Mouse (Mus musculus) gastrocnemius, postnatal 4 days (tissue): ENCODE data around the gene Impg1. TPM values are rescaled to one million over a fixed set of nuclear protein-coding genes. Genes with fewer than 3 reads are reported as not detected.
"Not testable (repeated sequence)": the region's sequence is repeated elsewhere in the genome, so short reads cannot be mapped to it uniquely, and the experiment has no call there.

Experiments used
- DNase-seq, 2 experiments: peaks; one replicate each; pipeline ENCODE4 v3.0.0; 2021 to 2022; ENCODE audit warnings: low spot score in 2 of 2, mixed read lengths in 2 of 2
- total RNA-seq, 2 experiments: library from RNA; stranded (reverse); gene quantifications; 2 replicates each; pipeline ENCODE4 v1.2.3; 2021

The Impg1 gene
- total RNA-seq, 2 experiments from 2014 or later: 0.12 to 0.13 TPM

DNA sequence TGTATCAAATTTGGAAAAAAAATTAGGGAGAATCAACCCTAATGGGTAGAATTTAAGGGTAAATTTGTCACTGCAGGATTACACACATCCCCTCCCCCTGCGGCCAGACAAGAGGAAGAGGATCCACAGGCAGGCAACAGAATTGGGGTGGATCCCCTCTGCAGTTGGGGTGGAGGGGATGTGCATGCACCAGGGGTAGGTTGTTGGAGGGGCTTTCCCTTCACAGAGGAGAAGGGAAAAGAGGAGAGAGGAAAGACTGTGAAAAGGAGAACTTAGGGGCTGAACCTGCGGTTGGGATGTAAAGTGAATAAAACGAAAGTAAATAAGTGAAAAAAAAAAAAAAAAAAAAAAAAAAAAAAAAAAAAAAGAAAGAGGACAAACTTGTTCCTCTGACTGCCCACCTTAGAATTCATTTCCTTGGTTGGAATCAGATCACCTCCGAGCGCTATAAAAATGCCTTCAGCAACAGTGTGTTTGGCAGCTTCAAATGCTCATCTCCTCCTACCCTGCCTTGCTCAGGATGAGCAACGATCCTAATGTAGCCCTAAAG, 120.8 kb downstream of the Impg1 start:
- DNase-seq: no peak

DNA sequence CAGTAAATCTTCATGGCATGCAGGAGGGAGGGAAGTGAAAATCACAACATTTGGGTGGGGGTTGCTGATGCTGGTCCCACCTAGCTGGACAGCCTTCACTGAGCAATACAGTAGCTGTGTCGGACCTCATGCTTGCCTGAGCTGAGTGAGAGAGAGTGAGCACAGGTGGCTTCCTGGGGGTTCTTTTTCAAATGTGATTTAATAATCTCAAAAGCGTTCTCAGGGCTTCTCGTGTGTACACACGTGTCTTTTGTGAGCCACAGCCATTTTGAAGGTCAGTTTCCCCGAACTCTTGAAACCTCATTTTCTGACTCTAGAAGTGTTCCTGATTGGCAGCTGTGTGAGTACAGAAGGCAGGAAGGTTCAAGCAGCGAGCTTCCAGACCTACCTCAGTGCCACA, 122.8 kb downstream of the Impg1 start:
- no peak for DNase-seq

DNA sequence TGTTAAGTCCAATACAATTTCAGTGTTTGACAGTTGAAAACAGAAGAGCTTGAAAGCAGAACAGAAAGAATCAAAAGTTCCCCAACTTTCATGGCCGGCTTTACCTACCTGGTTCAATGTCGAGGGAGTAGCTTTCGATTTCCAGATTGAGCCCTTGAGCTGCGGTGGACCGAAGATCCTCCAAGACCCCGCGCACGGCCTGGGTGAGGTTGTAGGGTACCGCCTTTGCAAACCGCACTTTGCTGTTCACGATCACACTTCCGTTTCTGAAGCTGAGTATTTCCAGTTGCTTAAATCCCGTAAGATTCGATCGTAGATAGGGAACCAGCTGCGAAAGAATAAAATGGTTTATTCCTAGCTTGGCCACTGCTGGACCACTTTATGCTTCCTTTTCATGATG, 123.5 kb downstream of the Impg1 start:
- no peak for DNase-seq

DNA sequence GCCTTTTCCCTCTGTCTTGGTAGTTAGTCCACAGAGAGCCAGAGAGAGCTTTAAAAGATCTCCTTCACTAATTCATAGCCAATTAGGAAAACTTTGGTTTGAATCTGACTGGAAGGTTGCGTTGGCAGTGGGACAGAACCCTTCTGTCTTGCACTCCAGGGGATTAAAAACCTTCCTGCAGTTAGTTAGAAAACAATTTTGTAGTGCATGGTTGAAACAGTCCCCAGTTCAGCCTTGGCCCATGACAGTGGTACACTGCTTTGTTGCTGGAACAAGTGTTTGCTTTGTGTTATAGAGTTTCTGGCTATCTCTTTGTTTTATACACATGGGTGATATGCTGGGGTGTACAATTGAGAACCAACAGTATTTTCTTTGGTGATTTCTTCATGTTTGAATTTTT, 124.4 kb downstream of the Impg1 start:
- no peak for DNase-seq

DNA sequence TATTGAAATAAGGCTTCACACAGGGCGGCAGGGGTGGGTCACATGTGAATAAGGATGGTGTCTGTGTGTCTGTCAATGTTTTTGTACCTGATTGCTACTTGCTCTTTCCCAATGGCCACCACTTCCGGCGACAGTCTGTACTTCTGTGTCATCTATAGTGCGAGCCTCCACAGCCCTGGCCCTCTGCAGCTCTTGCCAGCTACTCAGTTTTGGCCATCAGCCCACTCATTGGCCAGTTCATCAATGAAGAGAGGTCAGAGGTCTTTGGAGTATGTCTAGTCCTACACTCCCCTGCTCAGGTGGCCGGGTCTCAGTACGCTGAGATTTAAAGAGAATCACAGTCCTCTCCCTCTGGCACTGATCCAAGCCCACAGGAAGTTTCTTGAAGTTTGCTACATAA, 127.3 kb downstream of the Impg1 start:
- DNase-seq: no peak

DNA sequence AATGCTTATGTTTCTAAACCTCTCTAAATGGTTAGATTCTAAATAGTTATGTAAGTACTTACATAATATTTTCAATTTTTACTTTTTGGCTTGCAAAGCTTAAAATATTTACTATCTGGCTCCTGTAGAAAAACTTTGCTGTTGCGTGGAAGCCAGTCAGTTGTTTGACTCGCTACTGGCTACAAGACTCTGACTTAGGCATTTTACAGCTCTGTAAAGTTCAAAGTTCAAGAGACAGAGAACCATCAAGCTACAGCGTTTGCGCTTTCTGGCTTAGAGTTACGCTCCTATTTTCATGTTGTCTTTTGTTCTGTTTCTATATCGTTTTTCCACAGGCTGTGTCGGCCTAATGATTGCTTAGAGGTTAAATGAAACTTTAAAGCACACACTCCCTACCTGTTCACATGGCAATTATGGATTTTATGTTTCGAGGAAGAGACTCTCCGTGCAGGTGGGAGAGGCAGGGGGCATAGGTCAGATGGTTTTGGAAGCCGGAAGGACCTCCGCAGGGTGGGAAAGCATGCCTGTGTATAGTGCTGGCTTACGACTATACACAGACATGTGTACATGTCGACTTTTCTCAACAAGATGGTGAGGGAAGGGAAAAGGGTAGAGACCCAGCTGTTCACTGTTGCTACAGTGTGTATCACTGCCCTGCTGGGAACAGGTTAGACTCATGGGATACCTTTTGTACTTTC, 129.5 kb downstream of the Impg1 start:
- no peak for DNase-seq

DNA sequence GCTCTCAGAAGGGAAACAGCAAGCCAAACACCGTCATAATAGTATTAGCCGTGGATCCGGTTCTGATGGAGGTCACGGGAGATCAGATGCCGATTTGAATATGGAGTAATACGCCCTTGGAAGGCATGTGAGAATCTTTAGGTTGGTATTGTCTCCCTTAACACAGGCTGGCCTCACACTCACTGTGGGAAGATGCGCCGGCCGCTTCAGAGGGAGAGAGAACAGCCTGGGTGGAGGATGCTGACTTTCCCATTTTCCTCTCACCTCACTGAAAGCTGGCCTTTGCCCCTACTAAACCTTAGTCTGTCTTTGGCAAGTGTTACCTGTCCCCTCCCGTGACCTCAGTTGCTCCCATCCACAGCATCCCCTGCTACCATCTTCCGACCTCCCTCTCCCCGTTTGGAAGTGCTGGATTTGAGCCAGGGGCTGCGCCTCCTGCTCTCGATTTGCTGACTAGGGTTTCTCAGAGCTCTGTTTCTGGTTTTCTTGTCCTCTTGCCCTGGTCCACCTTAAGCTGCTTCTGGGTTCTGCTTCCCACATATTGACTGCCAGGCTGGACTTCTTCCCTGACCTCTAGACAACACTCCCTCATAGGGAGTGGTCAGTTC, 131.2 kb downstream of the Impg1 start:
- no peak for DNase-seq

DNA sequence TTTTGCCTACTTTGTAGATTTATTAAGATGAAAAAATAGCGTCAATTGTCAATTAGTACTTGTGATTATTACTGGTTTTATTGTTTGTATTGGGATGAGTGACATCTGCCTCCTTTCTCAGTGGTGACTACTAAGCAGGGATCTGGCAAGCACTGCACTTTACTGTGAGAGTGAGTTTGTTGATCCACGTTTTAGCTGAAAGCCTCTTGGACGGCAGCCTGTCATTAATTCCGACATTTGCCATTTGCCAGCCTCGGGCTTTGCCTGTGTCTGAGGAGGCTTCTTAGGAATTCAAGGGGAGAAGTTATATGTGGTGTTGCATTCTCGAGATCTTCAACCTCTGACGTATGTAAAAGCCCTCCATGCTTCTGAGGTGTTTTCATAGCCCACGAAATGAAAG, 131.8 kb downstream of the Impg1 start:
- DNase-seq: no peak

DNA sequence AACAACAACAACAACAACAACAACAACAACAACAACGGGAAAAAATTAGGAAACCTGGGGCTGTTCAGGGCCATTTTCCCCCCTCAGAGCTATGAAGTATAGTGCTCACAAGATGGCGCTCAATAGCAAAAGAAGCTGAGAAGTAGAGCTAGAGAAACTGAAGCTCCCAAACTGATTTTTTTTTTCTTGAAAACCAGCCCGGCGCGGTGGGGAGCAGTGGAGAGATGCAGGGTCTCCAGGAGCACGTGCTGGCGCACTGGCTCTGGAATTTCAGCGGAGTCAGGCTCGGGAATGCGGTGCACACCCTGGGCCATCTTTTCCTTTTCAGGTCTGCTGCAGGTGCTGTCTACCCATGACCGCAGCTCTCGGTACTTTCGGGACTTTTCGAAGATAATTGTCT, 133.1 kb downstream of the Impg1 start:
- DNase-seq: peak in 1 of 2 experiments; percentile 22

DNA sequence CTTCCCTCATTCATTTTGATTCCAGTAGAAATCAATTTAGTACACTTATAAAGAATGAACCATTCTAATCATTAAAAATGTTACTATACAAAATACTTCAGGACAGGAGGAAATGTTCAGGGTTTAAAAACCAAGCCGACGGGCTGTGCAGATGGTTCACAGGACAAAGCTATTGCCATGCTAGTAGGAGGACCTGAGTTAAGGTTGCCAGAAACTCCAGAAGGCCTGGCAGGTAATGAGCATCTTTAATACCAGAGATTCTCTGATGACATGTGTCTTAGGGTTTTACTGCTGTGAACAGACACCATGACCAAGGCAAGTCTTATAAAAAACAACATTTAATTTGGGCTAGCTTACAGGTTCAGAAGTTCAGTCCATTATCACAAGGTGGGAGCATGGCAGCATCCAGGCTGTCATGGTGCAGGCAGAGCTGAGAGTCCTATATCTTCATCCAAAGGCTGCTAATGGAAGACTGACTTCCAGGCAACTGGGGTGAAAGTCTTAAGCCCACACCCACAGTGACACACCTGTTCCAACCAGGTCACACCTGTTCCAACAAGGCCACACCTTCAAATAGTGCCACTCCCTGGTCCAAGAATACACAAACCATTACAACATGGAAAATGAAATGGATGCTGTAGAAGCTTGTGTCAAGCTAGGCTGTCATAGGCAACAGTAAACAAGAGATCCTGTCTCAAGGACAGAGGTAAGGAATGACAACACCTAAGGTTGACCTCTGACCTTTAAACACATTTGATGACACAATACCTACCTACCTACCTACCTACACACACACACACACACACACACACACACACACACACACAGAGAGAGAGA, 144.0 kb downstream of the Impg1 start:
- not testable (repeated sequence) for DNase-seq

DNA sequence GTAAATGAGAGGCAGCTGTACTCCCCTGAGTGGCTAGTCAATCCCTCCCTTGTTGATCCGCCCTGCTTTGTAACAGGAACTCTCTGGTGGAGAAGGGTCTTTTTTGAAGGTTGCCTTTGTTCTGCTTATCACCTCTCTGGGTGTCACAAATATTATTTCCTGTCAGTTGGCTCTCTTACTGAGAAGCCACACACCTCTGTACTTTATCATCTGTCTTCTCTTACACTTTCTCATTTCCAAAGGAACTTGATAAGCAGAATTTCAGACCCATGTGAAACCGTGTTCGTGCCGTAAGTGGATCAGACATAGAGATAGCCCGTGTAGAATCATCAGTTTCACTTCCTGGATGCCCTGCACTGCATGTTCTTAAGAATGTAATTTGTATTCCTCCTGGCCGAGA, 147.3 kb downstream of the Impg1 start:
- DNase-seq: no peak

DNA sequence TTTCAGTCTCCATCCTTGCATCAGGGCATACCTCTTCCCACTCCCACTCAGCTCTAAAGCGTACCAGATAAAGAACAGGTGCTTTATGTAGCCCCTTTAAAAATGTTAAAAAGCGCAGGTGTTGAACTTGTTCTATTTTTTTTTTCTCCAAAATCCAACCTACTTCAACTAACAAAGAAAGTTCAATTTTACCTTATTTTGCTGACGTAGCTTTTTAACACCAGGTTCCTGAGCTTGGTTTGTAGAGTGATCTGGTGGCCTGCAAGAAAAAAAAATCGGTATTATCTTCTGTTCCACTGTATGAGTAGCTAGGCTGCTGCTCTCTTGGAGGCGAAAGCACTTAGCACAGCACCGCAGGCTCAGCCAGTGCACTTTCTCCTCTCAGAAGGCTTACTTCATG, 149.4 kb downstream of the Impg1 start:
- no peak for DNase-seq

DNA sequence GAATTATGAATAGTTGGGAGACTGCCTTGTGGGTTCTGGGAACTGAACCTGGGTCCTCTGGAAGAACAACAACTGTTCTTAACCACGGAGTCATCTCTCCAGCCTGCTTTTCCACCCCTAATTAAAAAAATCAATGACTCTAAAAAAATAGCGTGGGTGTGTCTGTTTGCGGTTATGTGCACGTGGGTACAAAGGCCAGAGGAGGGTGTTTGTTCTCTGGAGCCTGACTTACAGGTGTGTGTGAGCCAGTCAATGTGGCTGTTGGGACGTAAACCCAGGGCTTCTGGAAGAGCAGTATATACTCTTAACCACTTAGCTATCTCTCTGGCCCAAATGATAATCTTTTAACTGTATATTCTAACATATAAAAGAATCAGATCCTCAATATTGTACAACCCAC, 151.7 kb downstream of the Impg1 start:
- no peak for DNase-seq

DNA sequence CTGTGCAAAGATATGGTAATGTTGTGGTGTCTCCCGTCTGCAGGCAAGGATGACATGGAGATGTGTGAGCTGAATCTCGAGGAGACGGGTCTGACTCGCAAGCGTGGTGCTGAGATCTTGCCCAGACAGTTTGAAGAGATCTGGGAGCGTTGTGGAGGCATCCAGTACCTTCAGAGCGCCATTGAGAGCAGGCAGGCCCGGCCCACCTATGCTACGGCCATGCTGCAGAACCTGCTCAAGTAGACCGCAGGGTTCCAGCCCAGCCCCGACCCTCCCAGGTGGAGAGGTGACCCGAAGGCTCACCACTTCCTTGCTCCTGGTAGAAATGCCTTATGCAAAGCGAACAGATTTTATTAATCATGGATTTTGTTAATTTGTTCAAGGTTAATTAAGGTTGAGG, 157.7 kb downstream of the Impg1 start:
- DNase-seq: no peak

DNA sequence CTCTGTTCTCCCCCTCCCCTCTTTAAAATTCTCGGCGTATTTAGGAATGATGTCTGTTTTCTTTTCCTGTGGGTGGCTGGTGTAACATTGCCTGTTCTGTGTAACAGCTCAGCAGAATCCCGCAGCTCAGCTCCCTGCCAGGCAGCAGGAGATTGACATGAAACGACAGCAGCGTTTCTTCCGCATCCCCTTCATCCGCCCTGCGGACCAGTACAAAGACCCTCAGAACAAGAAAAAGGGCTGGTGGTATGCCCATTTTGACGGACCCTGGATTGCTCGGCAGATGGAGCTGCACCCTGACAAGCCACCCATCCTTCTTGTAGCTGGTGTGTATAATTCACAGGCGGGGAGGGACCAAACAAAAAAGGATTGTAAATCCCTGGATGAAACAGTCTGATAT, 158.4 kb downstream of the Impg1 start:
- DNase-seq: no peak

DNA sequence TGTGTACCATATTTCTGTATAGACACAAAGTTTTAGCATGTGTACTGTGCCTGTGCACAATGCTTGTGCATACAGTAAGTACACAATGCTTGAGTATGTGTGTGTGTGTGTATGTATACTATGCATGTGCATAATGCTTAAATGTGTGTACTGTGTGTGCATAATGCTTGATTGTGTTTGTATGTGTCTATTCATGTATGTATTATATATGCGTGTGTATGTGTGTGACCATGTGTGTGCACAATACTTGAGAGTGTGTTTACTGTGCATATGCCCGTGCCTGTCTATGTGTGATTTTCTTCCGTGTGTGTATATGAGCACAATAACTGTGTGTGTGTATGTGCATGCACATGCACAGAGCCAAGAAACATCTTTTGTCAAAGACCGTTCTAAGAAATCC, 158.9 kb downstream of the Impg1 start:
- no peak for DNase-seq

DNA sequence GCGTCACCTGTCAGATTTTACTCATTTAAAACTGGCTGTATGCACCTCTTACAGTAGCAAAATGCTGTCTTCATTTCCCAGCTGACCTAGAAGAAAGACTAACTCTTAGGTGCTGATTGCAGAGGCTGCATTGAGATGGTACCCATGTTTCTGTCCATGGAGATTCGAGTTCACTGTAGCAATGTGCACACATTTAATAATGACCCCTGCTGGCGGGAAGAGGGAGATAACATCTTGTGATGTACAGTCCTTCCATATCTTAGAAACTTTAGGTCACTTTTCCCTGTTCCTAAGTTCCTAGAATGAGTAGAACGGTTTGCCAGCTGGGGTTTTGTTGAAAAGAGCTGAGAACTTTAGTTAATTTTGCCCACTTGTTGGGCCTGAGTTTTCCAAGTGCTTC, 161.8 kb downstream of the Impg1 start:
- no peak for DNase-seq

DNA sequence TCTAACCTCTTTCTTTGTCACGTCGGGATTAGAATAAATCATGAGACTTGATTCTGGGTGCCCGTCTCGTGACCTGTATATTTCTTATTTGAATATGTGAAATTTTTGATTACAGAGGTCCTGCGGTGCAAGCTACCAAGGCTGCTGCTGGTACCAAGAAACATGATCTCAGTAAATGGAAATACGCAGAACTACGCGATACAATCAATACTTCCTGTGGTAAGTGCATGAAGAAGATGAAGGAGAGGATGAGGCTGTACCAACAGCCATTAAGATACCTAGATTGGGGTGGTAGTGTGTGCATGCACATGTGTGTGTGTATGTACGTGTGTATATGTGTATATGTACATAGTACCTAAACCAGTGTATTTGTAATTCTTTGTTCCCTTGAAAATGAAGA, 166.2 kb downstream of the Impg1 start:
- no peak for DNase-seq

DNA sequence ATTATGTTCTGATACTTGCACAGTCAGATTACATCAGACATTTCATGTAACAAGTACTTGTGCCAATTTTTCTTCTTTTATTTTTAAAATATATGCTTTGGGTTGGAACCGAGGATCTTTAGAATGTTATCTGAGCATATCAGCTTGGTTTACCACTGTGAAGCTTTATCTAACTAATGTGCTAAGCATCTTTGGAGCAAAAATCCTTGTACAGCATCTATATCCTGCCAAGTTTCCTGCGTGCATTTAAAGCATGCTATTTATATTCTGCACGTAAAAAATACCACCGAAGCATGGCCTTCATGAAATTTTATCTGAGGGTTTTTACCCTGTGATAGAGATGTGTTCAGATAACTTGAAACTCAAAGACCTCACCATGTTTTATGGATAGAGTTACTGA, 169.2 kb downstream of the Impg1 start:
- DNase-seq: no peak

DNA sequence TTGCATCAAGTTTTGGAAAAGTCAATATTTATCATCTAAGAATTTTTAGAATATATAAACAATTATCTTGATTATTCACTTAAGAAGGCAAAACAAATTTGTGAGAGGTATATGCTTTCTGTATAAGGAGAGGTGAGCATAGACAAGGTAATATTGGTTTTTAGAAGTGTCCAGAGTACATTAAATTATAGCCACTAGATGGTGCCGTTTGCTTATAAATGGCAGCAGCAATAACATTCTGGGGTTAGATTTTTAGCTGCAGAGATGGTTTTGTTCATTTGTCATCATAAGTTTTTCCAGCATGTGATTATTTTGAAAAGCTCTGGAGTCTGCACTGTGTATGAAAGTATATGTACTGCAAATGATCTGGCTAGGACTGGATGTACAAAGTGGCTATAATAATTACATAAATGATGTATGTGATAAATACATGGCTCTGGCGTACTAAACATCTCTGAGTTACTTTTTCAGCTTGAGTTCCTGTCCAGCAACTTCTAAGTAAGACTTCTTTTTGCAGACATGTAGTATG, 172.2 kb downstream of the Impg1 start:
- DNase-seq: no peak

DNA sequence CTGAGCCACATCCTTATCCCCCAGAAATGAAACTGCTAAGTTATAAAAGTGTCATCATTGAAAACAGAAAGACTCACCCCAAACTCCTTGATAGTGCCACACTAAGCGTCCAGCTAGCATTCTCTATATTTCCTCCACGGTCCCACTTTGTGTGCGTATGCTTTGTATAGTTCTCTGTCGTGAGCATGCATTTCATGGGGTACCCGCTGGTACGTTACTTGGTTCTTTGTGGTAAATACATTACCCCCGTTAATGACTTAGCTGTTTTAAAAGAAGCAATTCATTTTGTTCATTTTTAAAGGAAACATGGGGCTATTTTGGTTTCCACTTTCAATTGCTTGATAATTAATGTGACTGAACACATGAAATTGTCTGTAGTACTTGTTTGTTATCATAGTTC, 178.4 kb downstream of the Impg1 start:
- DNase-seq: no peak
